37 mouse cellular contexts compared by ENCODE assay signal in genomic region chr13:111580054-111580453, GRCm38 (mm10). TPM values are rescaled to one million over a fixed set of nuclear protein-coding genes. Genes with fewer than 3 reads are reported as not detected.
DNase-seq lines count a peak whose midpoint lies in the region; TF ChIP-seq lines count a peak whose summit lies in the region.
"Had no signal": no experiment of that assay in that cellular context is flagged by ENCODE, and none has a peak within 500 bp of the region (broad histone marks: within the 10 kb centered on the region; RNA-seq: fewer than 3 reads in every experiment).

No protein-coding gene starts in this region.

- H3K36me3 ChIP-seq in ES-Bruce4 (ENCODE audit: control insufficient read depth, insufficient read depth, low read length, poor library complexity, severe bottlenecking), result no peaks in the 10 kb centered on the region
- no peaks in the 10 kb centered on the region for H3K36me3 ChIP-seq in ES-E14 (ENCODE audit: control insufficient read depth, insufficient read depth, low read length, poor library complexity, severe bottlenecking)
- H3K36me3 ChIP-seq: embryonic facial prominence, embryonic 10.5 days; embryonic facial prominence, embryonic 13.5 days; hindbrain, embryonic 12.5 days; hindbrain, embryonic 15.5 days had no signal

- TF ChIP-seq POLR2A in ES-Bruce4 (IDR thresholded peaks at IDR 0.05; ENCODE audit: insufficient read depth, low read length), result peak; percentile 72

- TF ChIP-seq EP300 in ES-Bruce4 (IDR thresholded peaks at IDR 0.05; ENCODE audit: insufficient read depth, low read depth, low read length), result no peak

- H3K4me1 ChIP-seq in ES-Bruce4 (ENCODE audit: control insufficient read depth, insufficient read depth, low read length) (no peaks in the 10 kb centered on the region), ES-E14 (ENCODE audit: control insufficient read depth in 2 of 2, insufficient read depth in 2 of 2, low read length in 2 of 2, poor library complexity in 1 of 2) (peaks cover 0 to 2% of the 10 kb centered on the region in 2 experiments; a peak in 1 of 4 replicates)
- H3K4me1 ChIP-seq: embryonic facial prominence, embryonic 10.5 days; embryonic facial prominence, embryonic 13.5 days; hindbrain, embryonic 12.5 days; hindbrain, embryonic 15.5 days had no signal

- in situ Hi-C loops in ES-E14 (cut with MboI; ENCODE audit: low sequenced_read_pairs in 2 of 2, unreplicated experiment in 2 of 2), result no loop called here

- H3K9me3 ChIP-seq in ES-Bruce4 (replicated peaks; ENCODE audit: control insufficient read depth, insufficient read depth, low read length, poor library complexity, severe bottlenecking) (no peaks in the 10 kb centered on the region; the same call in 1 of the 2 replicates), ES-E14 (ENCODE audit: control insufficient read depth, insufficient read depth, low read depth, low read length) (no peaks in the 10 kb centered on the region)
- H3K9me3 ChIP-seq: embryonic facial prominence, embryonic 10.5 days; embryonic facial prominence, embryonic 13.5 days; hindbrain, embryonic 12.5 days; hindbrain, embryonic 15.5 days had no signal

- no peak overlapping the region for H3K27ac ChIP-seq in ES-Bruce4 (ENCODE audit: insufficient read depth, low read length)
- H3K27ac ChIP-seq in ES-E14 (ENCODE audit: insufficient read depth, low read depth, low read length, poor library complexity, severe bottlenecking), result no peak overlapping the region
- H3K27ac ChIP-seq: embryonic facial prominence, embryonic 10.5 days; embryonic facial prominence, embryonic 13.5 days; gastrocnemius, adult 2 months; hindbrain, embryonic 12.5 days; hindbrain, embryonic 15.5 days had no signal

- H3K9ac ChIP-seq in ES-Bruce4 (ENCODE audit: low read depth, poor library complexity, severe bottlenecking) (no peak overlapping the region), ES-E14 (ENCODE audit: insufficient read depth, low read depth, low read length, poor library complexity, severe bottlenecking) (peak overlapping the region; percentile 49; the same call in 1 of the 2 replicates)
- H3K9ac ChIP-seq: embryonic facial prominence, embryonic 13.5 days; forebrain, postnatal 0 days; hindbrain, embryonic 12.5 days; hindbrain, embryonic 15.5 days had no signal

- no peaks in the 10 kb centered on the region for H3K27me3 ChIP-seq in ES-Bruce4 (ENCODE audit: control insufficient read depth, insufficient read depth, low read length, poor library complexity, severe bottlenecking)
- H3K27me3 ChIP-seq: embryonic facial prominence, embryonic 13.5 days; hindbrain, embryonic 12.5 days; hindbrain, embryonic 15.5 days had no signal

- DNase-seq in ES-E14 (ENCODE audit: low read depth, low spot score) (peak; percentile 41), ZHBTc4 (ENCODE audit: low read depth, low spot score) (peak; percentile 87)
- no peak for DNase-seq in adrenal gland, postnatal 14 days
- no peak for DNase-seq in urinary bladder, postnatal 4 days (ENCODE audit: low spot score in 2 of 2)
- DNase-seq in layer of hippocampus, adult 9-11 months, result no peak
- DNase-seq: adrenal gland, postnatal 10 days; cerebellum, adult 11 months; cerebellum, adult 8-10 months; cerebellum, postnatal 10 days; cerebellum, postnatal 36 days; embryo, embryonic 11 days; forebrain, postnatal 0 days; gastrocnemius, adult 2 months; gastrocnemius, postnatal 14 days; heart, adult 11 months; kidney, adult 11 months had no signal

- H3K4me3 ChIP-seq in ES-Bruce4 (ENCODE audit: low read depth, low read length) (peak overlapping the region; percentile 71), ES-E14 (ENCODE audit: insufficient read depth in 1 of 2, low read depth in 1 of 2, low read length in 2 of 2, poor library complexity in 1 of 2, severe bottlenecking in 1 of 2) (peak overlapping the region; percentile 46 to 80)
- H3K4me3 ChIP-seq: embryonic facial prominence, embryonic 10.5 days; embryonic facial prominence, embryonic 13.5 days; gastrocnemius, adult 2 months; hindbrain, embryonic 12.5 days; hindbrain, embryonic 15.5 days had no signal

- TF ChIP-seq CTCF in ES-Bruce4 (IDR thresholded peaks at IDR 0.05; ENCODE audit: low read depth, low read length), result no peak

TF ChIP-seq in ES-E14, 5 proteins besides CTCF, POLR2A, EP300 and RAD21:
- TF ChIP-seq HCFC1 (IDR thresholded peaks at IDR 0.05; ENCODE audit: borderline replicate concordance, insufficient read depth, low read length), result no peak
- TF ChIP-seq MAFK (IDR thresholded peaks at IDR 0.05; ENCODE audit: insufficient read depth, low read depth, low read length), result no peak
- TF ChIP-seq ZC3H11A (IDR thresholded peaks at IDR 0.05; ENCODE audit: borderline replicate concordance, low read depth, low read length), result no peak
- TF ChIP-seq ZNF384 (IDR thresholded peaks at IDR 0.05; ENCODE audit: low read depth, low read length), result no peak
- TF ChIP-seq CHD2 (IDR thresholded peaks at IDR 0.05; ENCODE audit: low read depth, low read length), result no peak

RNA-seq across cellular contexts. Expression of gene Gm10198, which starts 12.5 kb away (rescaled TPM):
- not detected in 2 replicates for polyA plus RNA-seq in ES-Bruce4 (2011; ENCODE audit: insufficient read depth, insufficient read length, low read depth, missing spikeins)
- not detected in 2 replicates for total RNA-seq in ES-E14 (2012; rRNA removed)
- not detected in 2 replicates for total RNA-seq in adrenal gland, postnatal 14 days (2021)
- total RNA-seq: adrenal gland, postnatal 10 days; adrenal gland, postnatal 4 days; forebrain, postnatal 0 days; gastrocnemius, adult 2 months; gastrocnemius, postnatal 14 days; gastrocnemius, postnatal 4 days; heart, adult 8-10 months; heart, postnatal 25 days; hematopoietic stem cell, adult 5-6 weeks had no signal
- polyA plus RNA-seq: activated CD4-positive, CD25-positive, alpha-beta regulatory T cell, adult 4 months; C2C12; CD4-positive, CD25-positive, alpha-beta regulatory T cell, adult 4 months; cortical plate, adult 2 months; embryonic facial prominence, embryonic 10.5 days; embryonic facial prominence, embryonic 13.5 days; forebrain, embryonic 11.5 days; forebrain, embryonic 14.5 days; forebrain, postnatal 0 days; frontal cortex, adult 2 months; heart, embryonic 11.5 days; heart, embryonic 14.5 days; heart, postnatal 0 days; hindbrain, embryonic 12.5 days; hindbrain, embryonic 15.5 days; intestine, embryonic 14.5 days had no signal

RNA-seq across cellular contexts. Expression of gene Gm49496, which starts 30.3 kb away (rescaled TPM):
- polyA plus RNA-seq in ES-Bruce4 (2011; ENCODE audit: insufficient read depth, insufficient read length, low read depth, missing spikeins), result 3.7 and 4.4 TPM in 2 replicates
- total RNA-seq in ES-E14 (2012; rRNA removed), result 0.22 TPM in 1 of 2 replicates, not detected in the other
- not detected in 2 replicates for total RNA-seq in adrenal gland, postnatal 14 days (2021)
- total RNA-seq: adrenal gland, postnatal 10 days; forebrain, postnatal 0 days; gastrocnemius, adult 2 months; gastrocnemius, postnatal 4 days; heart, adult 8-10 months; heart, postnatal 25 days; hematopoietic stem cell, adult 5-6 weeks had no signal
- polyA plus RNA-seq: activated CD4-positive, CD25-positive, alpha-beta regulatory T cell, adult 4 months; C2C12; CD4-positive, CD25-positive, alpha-beta regulatory T cell, adult 4 months; cortical plate, adult 2 months; embryonic facial prominence, embryonic 10.5 days; embryonic facial prominence, embryonic 13.5 days; forebrain, embryonic 11.5 days; forebrain, embryonic 14.5 days; forebrain, postnatal 0 days; frontal cortex, adult 2 months; heart, embryonic 11.5 days; heart, embryonic 14.5 days; heart, postnatal 0 days; hindbrain, embryonic 12.5 days; hindbrain, embryonic 15.5 days; intestine, embryonic 14.5 days had no signal

Comparison
In these comparisons a context has a peak if more than half of its experiments do, and no peak if none do; other contexts are left out.
1. DNase-seq: peak in ES-E14 (single experiment) and ZHBTc4 (single experiment); none in adrenal gland, postnatal 14 days (single experiment), urinary bladder, postnatal 4 days (0 of 2) and layer of hippocampus, adult 9-11 months (single experiment).